Mouse (Mus musculus): Measurements from ENCODE around the gene Gm28102. TPM values are rescaled to one million over a fixed set of nuclear protein-coding genes. Genes with fewer than 3 reads are reported as not detected.
"Not testable (repeated sequence)": the region's sequence is repeated elsewhere in the genome, so short reads cannot be mapped to it uniquely, and the experiment has no call there.

The Gm28102 gene
- polyA plus RNA-seq (2016; fragmentation: Nextera tagmentation; extraction: Ambion mirVana) = not detected in 2 replicates

- not testable (repeated sequence) for DNase-seq (ENCODE audit: low spot score); H3K4me1 ChIP-seq; H3K9me3 ChIP-seq; H3K27me3 ChIP-seq (ENCODE audit: insufficient read depth, poor library complexity, severe bottlenecking); H3K4me3 ChIP-seq; H3K36me3 ChIP-seq; H3K27ac ChIP-seq
- 40% methylated on average over 1 of the region's 7 CpGs for WGBS
Observed at GRCm38 (mm10) chrY:88053015-88053414, at the start of gene Gm28102. TSS of gene Gm28102 (plus strand) at chrY:88053315.

Measured in heart, embryonic 10.5 days (tissue).